Mouse (Mus musculus) stomach, postnatal 0 days (tissue): ENCODE measurements around the gene Ttc16. TPM values are rescaled to one million over a fixed set of nuclear protein-coding genes. Genes with fewer than 3 reads are reported as not detected.

Experiments
- ATAC-seq: fragments of 200-750 bp; cut with Nextera tagmentation; 2 replicates; pipeline ENCODE4 v1.8.0; 2017; ENCODE audit not compliant: low FRiP score, low TSS enrichment
- DNase-seq: peaks from one replicate; pipeline ENCODE4 v3.0.0-alpha.2; 2016; ENCODE audit warnings: low spot score
- H3K27ac ChIP-seq: fragments of 300-500 bp; sonication (generic); replicated peaks from 2 replicates; pipeline ENCODE4 v1.5.1; 2014; ENCODE audit warnings: mild to moderate bottlenecking, control low read depth
- H3K27me3 ChIP-seq: fragments of 300-500 bp; sonication (generic); 2 replicates; pipeline ENCODE4 v1.6.1; 2014; ENCODE audit warnings: low read length; ENCODE audit not compliant: control insufficient read depth, insufficient read depth
- H3K36me3 ChIP-seq: fragments of 300-500 bp; sonication (generic); 2 replicates; pipeline ENCODE4 v1.6.1; 2014; ENCODE audit warnings: low read length, mixed read lengths; ENCODE audit not compliant: control insufficient read depth, insufficient read depth
- H3K4me1 ChIP-seq: fragments of 300-500 bp; sonication (generic); replicated peaks from 2 replicates; pipeline ENCODE4 v1.6.1; 2014; ENCODE audit warnings: antibody characterized with exemption; ENCODE audit not compliant: control insufficient read depth, insufficient read depth
- H3K4me2 ChIP-seq: fragments of 300-500 bp; sonication (generic); replicated peaks from 2 replicates; pipeline ENCODE4 v1.6.1; 2014; ENCODE audit warnings: low read depth, mild to moderate bottlenecking, control low read depth, moderate library complexity
- H3K4me3 ChIP-seq: fragments of 300-500 bp; sonication (generic); 2 replicates; pipeline ENCODE4 v1.5.1; 2014; ENCODE audit warnings: low read depth, low read length, control low read depth
- H3K9ac ChIP-seq: fragments of 300-500 bp; sonication (generic); 2 replicates; pipeline ENCODE4 v1.6.1; 2014; ENCODE audit warnings: mild to moderate bottlenecking, low read length, control low read depth, mixed read lengths
- H3K9me3 ChIP-seq: fragments of 300-500 bp; sonication (generic); 2 replicates; pipeline ENCODE4 v1.6.1; 2016; ENCODE audit warnings: low read length; ENCODE audit not compliant: control insufficient read depth
- CTCF ChIP-seq: IDR thresholded peaks from 2 replicates; pipeline ENCODE4 v1.5.1; 2016; ENCODE audit warnings: antibody characterized with exemption, low read depth, mild to moderate bottlenecking, moderate library complexity
- EP300 ChIP-seq: optimal IDR thresholded peaks from 2 replicates; pipeline ENCODE3; 2016; ENCODE audit warnings: antibody characterized with exemption
- WGBS: fragments of 180-500 bp; shearing (Covaris S2); extraction: QIAGEN DNeasy Blood & Tissue Kit; methylation state at CpG from one replicate; pipeline ENCODE4 v1.1.7; 2014; 5-methylcytosine and 5-hydroxymethylcytosine counted together
- polyA plus RNA-seq: library from polyadenylated mRNA; unstranded; fragments of >200 nt; fragmentation: Nextera tagmentation; extraction: Ambion mirVana; gene quantifications from 2 replicates; pipeline ENCODE4 v1.2.1, GENCODE M21; 2015

Ttc16 gene
- polyA plus RNA-seq: 0.05 and 0.06 TPM in 2 replicates

DNA sequence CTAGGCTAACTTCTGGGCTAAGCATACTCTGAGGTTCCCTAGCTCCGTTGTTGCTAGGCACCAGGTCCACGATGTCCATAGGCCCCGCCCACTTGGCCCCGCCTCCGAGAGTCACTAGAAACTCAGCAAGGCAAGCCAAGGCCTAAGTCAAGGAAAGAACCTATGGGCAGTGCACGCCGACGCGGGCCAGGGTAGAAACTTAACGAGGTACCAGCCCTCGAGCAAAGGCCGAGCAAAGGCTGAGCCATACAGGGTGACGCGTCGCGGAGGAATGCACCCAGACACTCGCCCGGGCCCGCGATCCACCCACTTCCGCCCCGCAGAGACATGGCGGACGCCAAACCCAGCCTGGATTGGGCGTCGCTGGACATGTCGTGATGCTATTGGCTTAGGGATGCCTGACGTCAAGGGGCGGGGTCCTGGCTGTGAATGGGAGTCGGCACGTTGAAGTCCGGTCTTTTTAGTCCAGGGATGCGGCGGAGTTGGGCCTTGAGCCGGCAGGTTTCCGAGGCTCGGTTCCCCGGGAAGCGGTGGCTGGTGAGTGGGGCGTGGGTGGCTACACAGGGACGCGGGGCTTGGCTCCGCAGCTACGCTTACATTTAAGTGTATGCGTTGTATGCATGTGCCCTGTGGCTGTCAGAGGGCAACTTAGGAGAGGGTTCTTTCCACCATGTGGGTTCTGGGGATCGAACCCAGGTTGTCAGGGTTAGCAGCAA is at the start of gene Ttc16, which contains the start of gene Ptrh1:
Gene Ttc16, minus strand, starts transcription at position 275 of the 716 bp plus-strand sequence.
Gene Ptrh1, plus strand, starts transcription at position 428 of the 716 bp plus-strand sequence.
- ATAC-seq (peak; percentile 97), DNase-seq (peak; percentile 99)
- no peaks in the 10 kb centered on the region for H3K9me3 ChIP-seq
- H3K36me3 ChIP-seq: no peaks in the 10 kb centered on the region
- peak within 1 kb of the TSS; percentile 49 for H3K27ac ChIP-seq
- no peaks in the 10 kb centered on the region for H3K27me3 ChIP-seq
- WGBS: under 1% methylated on average over 46 of the region's 46 CpGs
- 0 out of 2 replicates have a peak, but pooled peaks cover 4% of the 10 kb centered on the region for H3K4me1 ChIP-seq
- peak within 1 kb of the TSS; percentile 56 for H3K9ac ChIP-seq
- H3K4me2 ChIP-seq: peak within 1 kb of the TSS; percentile 70
- H3K4me3 ChIP-seq: peak within 1 kb of the TSS; percentile 47
- TF ChIP-seq EP300: no peak
- TF ChIP-seq CTCF: no peak

DNA sequence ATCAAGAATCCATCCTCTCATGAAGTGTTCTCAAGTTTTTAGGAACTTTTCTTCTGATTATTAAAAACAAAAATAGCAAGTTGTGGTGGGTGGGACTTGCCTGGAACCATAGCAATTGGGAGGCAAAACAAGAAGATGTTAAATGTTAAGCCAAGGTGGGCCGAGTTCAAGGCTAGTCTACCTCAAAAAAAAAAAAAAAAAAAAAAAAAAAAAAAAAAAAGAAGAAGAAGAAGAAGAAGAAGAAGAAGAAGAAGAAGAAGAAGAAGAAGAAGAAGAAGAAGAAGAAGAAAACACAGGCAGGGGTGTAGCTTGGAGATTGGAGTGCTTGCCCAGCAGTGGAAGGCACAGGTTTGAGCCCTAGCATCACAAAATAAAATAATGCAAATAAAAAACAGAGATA is 49.3 kb upstream of the Ttc16 start:
- WGBS: 80% methylated on average over 1 of the region's 1 CpGs
- TF ChIP-seq EP300 (no peak), CTCF (no peak)
- DNase-seq (no peak), ATAC-seq (no peak)
- H3K27ac ChIP-seq: no peak overlapping the region
- H3K27me3 ChIP-seq: no peaks in the 10 kb centered on the region
- H3K4me3 ChIP-seq: no peak overlapping the region
- H3K9ac ChIP-seq: no peak overlapping the region
- H3K4me2 ChIP-seq: no peak overlapping the region
- H3K9me3 ChIP-seq: no peaks in the 10 kb centered on the region
- no peaks in the 10 kb centered on the region for H3K36me3 ChIP-seq
- no peaks in the 10 kb centered on the region for H3K4me1 ChIP-seq

- Histone ChIP-seq H3K9me3 (no peaks in the 10 kb centered on the region), H3K27me3 (no peaks in the 10 kb centered on the region), H3K9ac (no peak overlapping the region), H3K4me3 (no peak overlapping the region), H3K36me3 (no peaks in the 10 kb centered on the region), H3K27ac (0 out of 2 replicates have a peak overlapping the region, but pooled peaks have one; percentile 30), H3K4me1 (no peaks in the 10 kb centered on the region), H3K4me2 (no peak overlapping the region)
- TF ChIP-seq CTCF: no peak
- TF ChIP-seq EP300: no peak
- ATAC-seq: no peak
- no peak for DNase-seq
- WGBS: 46% methylated on average over 8 of the region's 8 CpGs
These were observed 48.7 kb upstream of the Ttc16 start for GRCm38 (mm10) chr2:32824181-32824580.

DNA sequence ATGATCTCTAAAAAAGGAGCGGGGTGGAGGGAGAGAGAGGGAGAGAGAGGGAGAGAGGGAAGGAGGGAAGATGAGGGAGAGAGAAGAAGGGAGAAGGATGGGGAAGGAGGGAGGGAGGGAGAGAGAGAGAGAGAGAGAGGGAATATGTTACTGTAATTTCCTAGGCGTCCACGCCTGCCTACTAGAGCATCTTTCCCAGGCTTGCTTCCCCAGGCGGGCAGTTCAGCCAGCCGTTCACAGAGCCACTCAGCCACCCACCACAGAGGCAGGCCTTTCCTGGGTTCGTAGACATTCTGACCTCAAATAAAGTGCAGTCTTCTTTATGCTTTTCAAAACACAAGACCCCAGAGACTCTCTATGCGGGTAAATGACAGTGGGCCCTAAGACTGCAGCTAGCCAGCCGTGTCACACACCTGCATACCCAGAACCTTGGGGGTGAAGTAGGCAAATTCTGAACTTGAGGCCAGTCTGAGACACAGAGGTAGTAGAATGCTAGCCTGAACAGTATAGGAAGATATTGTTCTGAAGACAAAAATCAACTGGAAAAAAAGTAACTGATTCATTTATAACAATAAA is 48.2 kb upstream of the Ttc16 start:
- Histone ChIP-seq H3K36me3 (no peaks in the 10 kb centered on the region), H3K27ac (no peak overlapping the region), H3K4me1 (no peaks in the 10 kb centered on the region), H3K4me2 (no peak overlapping the region), H3K27me3 (no peaks in the 10 kb centered on the region), H3K9ac (no peak overlapping the region), H3K9me3 (no peaks in the 10 kb centered on the region), H3K4me3 (no peak overlapping the region)
- no peak for TF ChIP-seq EP300
- no peak for TF ChIP-seq CTCF
- WGBS: 56% methylated on average over 8 of the region's 8 CpGs
- no peak for ATAC-seq
- no peak for DNase-seq

- Histone ChIP-seq H3K36me3 (no peaks in the 10 kb centered on the region), H3K4me3 (no peak overlapping the region), H3K27ac (no peak overlapping the region), H3K9ac (no peak overlapping the region), H3K4me1 (no peaks in the 10 kb centered on the region), H3K27me3 (no peaks in the 10 kb centered on the region), H3K9me3 (no peaks in the 10 kb centered on the region), H3K4me2 (no peak overlapping the region)
- TF ChIP-seq EP300: no peak
- no peak for TF ChIP-seq CTCF
- ATAC-seq (no peak), DNase-seq (no peak)
- WGBS: 49% methylated on average over 11 of the region's 11 CpGs
These were observed 47.7 kb upstream of the Ttc16 start for GRCm38 (mm10) chr2:32823153-32823552.

GRCm38 (mm10) chr2:32822643-32823042 is 47.2 kb upstream of the Ttc16 start:
- 85% methylated on average over 6 of the region's 6 CpGs for WGBS
- ATAC-seq: no peak

More at GRCm38 (mm10) chr2:32822643-32823042, 47.2 kb upstream of the Ttc16 start:
- no peak overlapping the region for H3K27ac ChIP-seq
- no peaks in the 10 kb centered on the region for H3K4me1 ChIP-seq
- TF ChIP-seq CTCF (no peak), EP300 (no peak)
- no peak overlapping the region for H3K4me2 ChIP-seq
- no peaks in the 10 kb centered on the region for H3K9me3 ChIP-seq
- no peak overlapping the region for H3K4me3 ChIP-seq
- no peaks in the 10 kb centered on the region for H3K36me3 ChIP-seq
- no peak overlapping the region for H3K9ac ChIP-seq
- H3K27me3 ChIP-seq: no peaks in the 10 kb centered on the region
- no peak for DNase-seq
